Mouse (Mus musculus): ENCODE measurements around the gene Wdr25.

DNA sequence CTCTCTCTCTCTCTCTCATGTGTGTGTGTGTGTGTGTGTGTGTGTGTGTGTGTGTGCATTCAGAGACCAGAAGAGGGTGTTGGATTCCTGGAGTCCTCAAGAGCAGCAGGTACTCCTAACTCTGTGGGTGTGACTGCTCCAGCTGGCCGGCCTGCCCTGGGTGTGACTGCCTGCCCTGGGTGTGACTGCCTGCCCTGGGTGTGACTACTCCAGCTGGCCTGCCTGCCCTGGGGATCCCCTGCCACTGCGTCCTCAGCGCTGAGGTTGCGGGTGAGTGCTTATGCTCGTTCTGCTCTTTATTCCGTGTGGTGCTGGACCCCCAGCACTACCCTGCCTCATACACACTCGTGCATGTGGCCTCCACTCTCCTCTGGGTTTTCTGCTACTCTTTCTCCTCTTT, 109.5 kb downstream of the Wdr25 start:
- TF ChIP-seq CTCF (IDR thresholded peaks at IDR 0.05; ENCODE audit: low read depth, low read length) (no peak), POLR2A (IDR thresholded peaks at IDR 0.05; ENCODE audit: borderline replicate concordance, low read depth, low read length) (no peak)

Data from bone marrow macrophage, adult 2 months (primary cell).